Mouse (Mus musculus) bone marrow, adult 2 months (tissue): ENCODE measurements around the gene Cfap126. TPM values are rescaled to one million over a fixed set of nuclear protein-coding genes. Genes with fewer than 3 reads are reported as not detected.

Experiments
- H3K27ac ChIP-seq: fragments of 200-500 bp; 2 replicates; pipeline ENCODE4 v1.5.1; 2012; ENCODE audit warnings: low read depth, mild to moderate bottlenecking, control low read depth, inconsistent platforms, low read length; ENCODE audit not compliant: control insufficient read depth, poor library complexity, insufficient read depth
- H3K4me1 ChIP-seq: fragments of 200-500 bp; 2 replicates; pipeline ENCODE4 v1.6.1; 2011; ENCODE audit warnings: low read length; ENCODE audit not compliant: control insufficient read depth, insufficient read depth
- H3K4me3 ChIP-seq: fragments of 200-500 bp; replicated peaks from 2 replicates; pipeline ENCODE3; 2011; ENCODE audit warnings: mild to moderate bottlenecking, low read depth, low read length, control low read depth; ENCODE audit not compliant: control insufficient read depth
- CTCF ChIP-seq: fragments of 200-500 bp; IDR thresholded peaks from 2 replicates; pipeline ENCODE4 v1.5.1; 2011; ENCODE audit warnings: low read length, control low read depth; ENCODE audit not compliant: control insufficient read depth, insufficient read depth
- POLR2A ChIP-seq: fragments of 200-500 bp; IDR thresholded peaks from 2 replicates; pipeline ENCODE4 v1.6.1; 2011; ENCODE audit warnings: low read depth, mild to moderate bottlenecking, control low read depth, low read length, borderline replicate concordance; ENCODE audit not compliant: control insufficient read depth
- WGBS: fragments of 180-500 bp; shearing (Covaris S2); methylation state at CpG from one replicate; pipeline ENCODE4 v1.1.7; 2018; 5-methylcytosine and 5-hydroxymethylcytosine counted together
- polyA plus RNA-seq: library from polyadenylated mRNA; stranded (reverse); fragments of >200 nt; gene quantifications from 2 replicates; pipeline ENCODE4 v1.2.4, GENCODE M21; 2011; ENCODE audit warnings: low replicate concordance; ENCODE audit not compliant: missing spikeins, insufficient read depth, insufficient read length

Cfap126 gene
- polyA plus RNA-seq, 1 experiment: not detected

GRCm38 (mm10) chr1:171109620-171110019, 4.1 kb upstream of the Cfap126 start:
- 82% methylated on average over 9 of the region's 9 CpGs for WGBS
- Histone ChIP-seq H3K4me1 (peaks cover 1% of the 10 kb centered on the region), H3K4me3 (no peak overlapping the region), H3K27ac (no peak overlapping the region)
- TF ChIP-seq CTCF (no peak), POLR2A (no peak)

GRCm38 (mm10) chr1:171110659-171111019, 3.1 kb upstream of the Cfap126 start:
- Histone ChIP-seq H3K27ac (no peak overlapping the region), H3K4me1 (peaks cover 1% of the 10 kb centered on the region), H3K4me3 (peak overlapping the region; percentile 63)
- WGBS: 45% methylated on average over 15 of the region's 15 CpGs
- TF ChIP-seq CTCF (no peak), POLR2A (no peak)

GRCm38 (mm10) chr1:171111020-171111780, 2.5 kb upstream of the Cfap126 start:
- peak overlapping the region; percentile 23 for H3K27ac ChIP-seq
- H3K4me1 ChIP-seq: peaks cover 1% of the 10 kb centered on the region
- under 1% methylated on average over 38 of the region's 38 CpGs for WGBS
- peak; percentile 94 for TF ChIP-seq CTCF
- peak; percentile 19; the same call in 1 of the 2 replicates for TF ChIP-seq POLR2A
- H3K4me3 ChIP-seq: peak overlapping the region; percentile 72

- H3K4me1 ChIP-seq: peaks cover 1% of the 10 kb centered on the region
- WGBS: 2% methylated on average over 15 of the region's 15 CpGs
- H3K4me3 ChIP-seq: peak overlapping the region; percentile 72
- TF ChIP-seq CTCF: no peak
- no peak for TF ChIP-seq POLR2A
- peak overlapping the region; percentile 23; the same call in 1 of the 2 replicates for H3K27ac ChIP-seq
These were observed 1.7 kb upstream of the Cfap126 start for GRCm38 (mm10) chr1:171111781-171112575.

GRCm38 (mm10) chr1:171112986-171113385, 732 bp upstream of the Cfap126 start:
- 80% methylated on average over 4 of the region's 4 CpGs for WGBS
- H3K27ac ChIP-seq: no peak overlapping the region
- H3K4me1 ChIP-seq: peaks cover 1% of the 10 kb centered on the region

GRCm38 (mm10) chr1:171116280-171116679, 2.6 kb downstream of the Cfap126 start:
- 64% methylated on average over 4 of the region's 4 CpGs for WGBS
- Histone ChIP-seq H3K4me3 (no peak overlapping the region), H3K27ac (no peak overlapping the region), H3K4me1 (no peaks in the 10 kb centered on the region)
- TF ChIP-seq POLR2A: no peak
- TF ChIP-seq CTCF: no peak

More at GRCm38 (mm10) chr1:171112986-171113385, 732 bp upstream of the Cfap126 start:
- TF ChIP-seq POLR2A (no peak), CTCF (no peak)
- H3K4me3 ChIP-seq: no peak overlapping the region

- WGBS: 5% methylated on average over 4 of the region's 4 CpGs
- TF ChIP-seq CTCF: no peak
- TF ChIP-seq POLR2A: no peak
- H3K4me1 ChIP-seq: no peaks in the 10 kb centered on the region; the same call in 1 of the 2 replicates
These were observed 4.6 kb downstream of the Cfap126 start for GRCm38 (mm10) chr1:171118269-171118684.

GRCm38 (mm10) chr1:171118996-171119395, 5.3 kb downstream of the Cfap126 start:
- no peak for TF ChIP-seq CTCF
- TF ChIP-seq POLR2A: no peak
- 67% methylated on average over 5 of the region's 5 CpGs for WGBS
- H3K4me3 ChIP-seq: no peak overlapping the region
- no peak overlapping the region for H3K27ac ChIP-seq
- no peaks in the 10 kb centered on the region; the same call in 1 of the 2 replicates for H3K4me1 ChIP-seq

More at GRCm38 (mm10) chr1:171118269-171118684, 4.6 kb downstream of the Cfap126 start:
- Histone ChIP-seq H3K4me3 (no peak overlapping the region), H3K27ac (no peak overlapping the region)
